Mouse (Mus musculus) brain, embryonic 14.5 days (tissue): ENCODE data around the gene Tymp.

Source experiments
- CTCF ChIP-seq: fragments of 200-500 bp; IDR thresholded peaks from 2 replicates; pipeline ENCODE4 v1.5.1; 2012; ENCODE audit warnings: inconsistent platforms, mild to moderate bottlenecking, moderate library complexity, borderline replicate concordance; ENCODE audit not compliant: insufficient read depth, insufficient read length; ENCODE audit errors: extremely low read depth
- POLR2A ChIP-seq: fragments of 200-500 bp; IDR thresholded peaks from 2 replicates; pipeline ENCODE4 v1.6.1; 2012; ENCODE audit warnings: mild to moderate bottlenecking, inconsistent platforms, borderline replicate concordance; ENCODE audit not compliant: poor library complexity, insufficient read depth, insufficient read length, severe bottlenecking; ENCODE audit errors: extremely low read depth

GRCm38 (mm10) chr15:89377938-89378828 lies 1.3 kb upstream of the Tymp start:
- TF ChIP-seq CTCF (no peak), POLR2A (no peak)
